Mouse (Mus musculus) midbrain, embryonic 16.5 days (tissue): Measurements from ENCODE around the gene Tbcb. TPM values are rescaled to one million over a fixed set of nuclear protein-coding genes. Genes with fewer than 3 reads are reported as not detected.
"Not testable (repeated sequence)": the region's sequence is repeated elsewhere in the genome, so short reads cannot be mapped to it uniquely, and the experiment has no call there.

Source experiments
- ATAC-seq: fragments of 200-750 bp; cut with Nextera tagmentation; 2 replicates; pipeline ENCODE4 v1.8.0; 2017; ENCODE audit warnings: moderate TSS enrichment
- H3K27ac ChIP-seq: fragments of 300-500 bp; sonication (generic); 2 replicates; pipeline ENCODE4 v1.5.1; 2014; ENCODE audit warnings: mild to moderate bottlenecking, low read length, mixed read lengths
- H3K27me3 ChIP-seq: fragments of 300-500 bp; sonication (generic); 2 replicates; pipeline ENCODE4 v1.6.1; 2014; ENCODE audit warnings: low read depth, low read length, mixed read lengths; ENCODE audit not compliant: control insufficient read depth, insufficient read depth
- H3K36me3 ChIP-seq: fragments of 300-500 bp; sonication (generic); 2 replicates; pipeline ENCODE4 v1.6.1; 2014; ENCODE audit warnings: mild to moderate bottlenecking, low read length, moderate library complexity, mixed read lengths; ENCODE audit not compliant: control insufficient read depth, insufficient read depth
- H3K4me1 ChIP-seq: fragments of 300-500 bp; sonication (generic); 2 replicates; pipeline ENCODE4 v1.6.1; 2014; ENCODE audit warnings: mild to moderate bottlenecking, low read length, mixed read lengths; ENCODE audit not compliant: control insufficient read depth, insufficient read depth
- H3K4me2 ChIP-seq: fragments of 300-500 bp; sonication (generic); 2 replicates; pipeline ENCODE4 v1.6.1; 2014; ENCODE audit warnings: mild to moderate bottlenecking, low read length, mixed read lengths
- H3K4me3 ChIP-seq: fragments of 300-500 bp; sonication (generic); 2 replicates; pipeline ENCODE4 v1.5.1; 2014; ENCODE audit warnings: low read depth, mild to moderate bottlenecking, low read length, moderate library complexity, mixed read lengths
- H3K9ac ChIP-seq: fragments of 300-500 bp; sonication (generic); 2 replicates; pipeline ENCODE4 v1.6.1; 2014; ENCODE audit warnings: low read depth, low read length, mixed read lengths
- H3K9me3 ChIP-seq: fragments of 300-500 bp; sonication (generic); replicated peaks from 2 replicates; pipeline ENCODE4 v1.6.1; 2014; ENCODE audit warnings: mild to moderate bottlenecking, low read length, mixed read lengths; ENCODE audit not compliant: control insufficient read depth, poor library complexity, severe bottlenecking
- WGBS: fragments of 180-500 bp; shearing (Covaris S2); extraction: QIAGEN DNeasy Blood & Tissue Kit; methylation state at CpG from one replicate; pipeline ENCODE4 v1.1.7; 2014; 5-methylcytosine and 5-hydroxymethylcytosine counted together
- polyA plus RNA-seq: library from polyadenylated mRNA; unstranded; fragments of >200 nt; fragmentation: Nextera tagmentation; extraction: Ambion mirVana; gene quantifications from 2 replicates; pipeline ENCODE4 v1.2.1, GENCODE M21; 2015

Tbcb gene
- polyA plus RNA-seq, 1 experiment from 2014 or later = 442 TPM

DNA sequence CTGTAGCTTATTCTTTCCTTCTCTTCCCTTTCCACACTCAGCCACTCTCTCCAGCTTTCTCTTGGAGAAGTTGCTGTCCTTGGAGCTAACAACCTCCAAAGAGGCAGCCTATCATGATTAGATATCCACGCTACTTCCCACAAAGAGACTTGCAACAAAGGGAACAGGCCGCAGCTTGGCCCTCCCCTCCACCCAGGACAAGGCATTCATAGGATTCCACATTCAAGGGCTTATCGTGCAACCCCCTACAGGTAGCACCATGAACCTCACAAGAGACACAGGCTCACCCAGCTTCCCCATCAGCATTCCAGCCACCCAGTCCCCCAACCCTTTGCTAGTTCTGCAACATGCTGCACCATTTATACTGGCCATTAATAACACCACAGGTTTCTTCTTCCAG is 34.7 kb upstream of the Tbcb start:
- H3K4me2 ChIP-seq = no peak overlapping the region
- no peak overlapping the region for H3K4me3 ChIP-seq
- H3K4me1 ChIP-seq = no peaks in the 10 kb centered on the region
- whole genome bisulfite sequencing = 83% methylated on average over 3 of the region's 3 CpGs
- no peaks in the 10 kb centered on the region for H3K27me3 ChIP-seq
- ATAC-seq = no peak
- no peaks in the 10 kb centered on the region for H3K36me3 ChIP-seq
- no peak overlapping the region for H3K27ac ChIP-seq
- no peak overlapping the region for H3K9ac ChIP-seq
- H3K9me3 ChIP-seq = no peaks in the 10 kb centered on the region

DNA sequence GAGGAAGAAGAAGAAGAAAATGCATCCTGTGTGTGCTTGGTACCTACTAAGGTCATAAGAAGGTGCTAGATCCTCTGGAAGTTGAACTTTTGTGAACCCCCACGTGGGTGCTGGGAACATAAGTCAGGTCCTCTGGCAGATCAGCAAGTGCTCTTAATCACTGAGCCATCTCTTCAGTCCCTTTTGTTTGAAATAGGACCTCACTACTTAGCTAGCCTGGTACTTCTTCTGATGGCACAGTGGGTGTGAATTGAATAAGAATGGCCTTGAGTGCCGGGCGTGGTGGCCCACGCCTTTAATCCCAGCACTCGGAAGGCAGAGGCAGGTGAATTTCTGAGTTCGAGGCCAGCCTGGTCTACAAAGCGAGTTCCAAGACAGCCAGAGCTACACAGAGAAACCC is 33.9 kb upstream of the Tbcb start:
- H3K9ac ChIP-seq = no peak overlapping the region
- 89% methylated on average over 7 of the region's 7 CpGs for WGBS
- H3K4me3 ChIP-seq = no peak overlapping the region
- H3K9me3 ChIP-seq = no peaks in the 10 kb centered on the region
- ATAC-seq = no peak
- no peak overlapping the region for H3K27ac ChIP-seq
- H3K4me2 ChIP-seq = no peak overlapping the region
- H3K36me3 ChIP-seq = no peaks in the 10 kb centered on the region
- H3K4me1 ChIP-seq = no peaks in the 10 kb centered on the region
- no peaks in the 10 kb centered on the region for H3K27me3 ChIP-seq

DNA sequence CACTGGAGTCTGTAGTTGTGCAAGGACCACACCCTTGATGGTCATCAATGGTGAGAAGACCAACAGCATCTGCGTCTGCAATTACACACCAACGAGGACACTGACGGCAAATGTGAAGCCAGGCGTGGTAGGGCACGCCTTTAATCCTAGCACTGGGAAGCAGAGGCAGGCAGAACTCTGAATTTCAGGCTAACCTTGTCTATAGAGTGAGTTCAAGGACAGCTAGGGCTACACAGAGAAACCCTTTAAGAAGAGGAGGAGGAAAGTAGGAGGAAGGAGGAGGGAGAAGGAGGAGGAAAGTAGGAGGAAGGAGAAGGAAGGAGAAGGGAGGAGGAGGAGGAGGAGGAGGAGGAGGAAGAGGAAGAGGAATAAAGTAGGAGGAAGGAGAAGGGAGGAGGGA is 33.5 kb upstream of the Tbcb start:
- Histone ChIP-seq H3K4me1 (no peaks in the 10 kb centered on the region), H3K9ac (no peak overlapping the region), H3K4me3 (no peak overlapping the region), H3K4me2 (no peak overlapping the region), H3K27ac (no peak overlapping the region), H3K36me3 (no peaks in the 10 kb centered on the region), H3K9me3 (no peaks in the 10 kb centered on the region), H3K27me3 (no peaks in the 10 kb centered on the region)
- ATAC-seq = no peak
- 95% methylated on average over 5 of the region's 5 CpGs for WGBS

DNA sequence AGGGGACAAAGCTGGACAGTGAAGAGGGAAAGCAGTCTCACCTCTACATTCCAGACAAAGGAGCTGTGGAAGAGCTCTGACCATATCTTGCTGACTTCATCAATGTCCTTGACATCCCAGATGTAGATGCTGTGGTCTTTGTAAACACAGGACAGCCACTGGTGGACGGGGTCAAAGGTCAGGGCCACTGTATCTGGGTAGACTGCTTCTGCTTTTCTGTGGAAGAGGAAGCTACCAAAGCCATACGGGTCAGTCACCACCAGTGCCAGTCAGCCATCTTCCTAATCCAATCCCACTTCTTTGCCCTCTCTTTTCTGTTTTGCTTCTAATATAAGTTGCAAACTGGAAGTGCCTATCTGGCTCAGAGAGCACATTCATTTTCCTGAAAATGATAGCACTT is 33.0 kb upstream of the Tbcb start:
- H3K27ac ChIP-seq = no peak overlapping the region
- no peaks in the 10 kb centered on the region for H3K9me3 ChIP-seq
- H3K9ac ChIP-seq = no peak overlapping the region
- H3K27me3 ChIP-seq = no peaks in the 10 kb centered on the region
- no peak overlapping the region for H3K4me2 ChIP-seq
- no peak overlapping the region for H3K4me3 ChIP-seq
- no peaks in the 10 kb centered on the region for H3K4me1 ChIP-seq
- ATAC-seq = no peak
- 83% methylated on average over 2 of the region's 2 CpGs for WGBS
- H3K36me3 ChIP-seq = no peaks in the 10 kb centered on the region

DNA sequence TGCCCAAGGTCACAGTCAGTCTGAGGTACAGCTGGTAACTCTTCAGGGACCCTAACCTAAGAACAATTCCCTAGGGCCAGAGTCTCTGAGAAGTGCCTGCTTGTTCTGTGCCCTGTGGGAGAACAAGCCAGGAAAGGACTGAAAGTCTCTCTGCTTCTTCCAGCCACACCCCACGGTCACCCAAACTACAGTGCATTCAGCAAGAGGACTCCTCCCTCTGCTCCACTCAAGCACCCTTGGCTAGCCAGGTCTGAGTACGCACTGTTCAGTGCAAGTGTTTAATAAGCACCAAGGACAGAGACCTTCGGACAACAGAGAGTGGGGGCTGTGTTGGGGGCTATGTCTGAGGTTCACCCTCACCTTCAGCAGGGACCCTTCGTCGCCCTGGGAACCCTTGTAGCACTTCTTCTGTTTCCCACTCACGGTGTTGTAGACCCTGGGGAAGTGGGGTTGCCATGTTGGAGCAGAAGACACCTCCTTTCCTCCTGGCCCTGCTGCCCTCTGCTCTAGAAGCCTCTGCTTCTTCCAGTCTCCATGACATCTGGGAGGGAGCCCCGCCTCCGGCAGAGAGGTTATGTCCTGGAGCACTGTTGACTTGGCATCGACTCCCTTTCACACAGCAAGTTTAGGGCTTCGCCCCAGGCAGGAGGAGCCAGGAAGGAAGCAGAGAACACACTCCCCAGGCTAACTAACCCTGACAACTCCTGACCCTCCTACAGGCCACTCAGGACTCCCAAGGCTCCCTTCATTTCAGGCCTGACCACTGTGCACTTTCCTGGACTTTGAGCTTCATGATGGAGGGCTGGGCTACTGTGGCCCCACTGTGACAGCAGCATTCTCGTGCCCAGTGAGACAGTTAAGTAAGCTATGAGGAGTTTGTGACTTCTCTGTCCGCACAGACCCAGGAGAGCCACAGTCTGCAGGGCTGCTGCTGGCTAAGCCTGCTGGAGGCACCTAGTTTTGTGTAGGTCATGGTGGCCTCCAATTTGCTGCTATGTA is 20.2 kb upstream of the Tbcb start:
- H3K4me3 ChIP-seq = no peak overlapping the region
- no peaks in the 10 kb centered on the region for H3K4me1 ChIP-seq
- no peak overlapping the region for H3K4me2 ChIP-seq
- ATAC-seq = no peak
- no peaks in the 10 kb centered on the region for H3K9me3 ChIP-seq
- H3K27me3 ChIP-seq = no peaks in the 10 kb centered on the region
- no peak overlapping the region for H3K9ac ChIP-seq
- 89% methylated on average over 12 of the region's 12 CpGs for WGBS
- H3K27ac ChIP-seq = no peak overlapping the region
- no peaks in the 10 kb centered on the region; the same call in 1 of the 2 replicates for H3K36me3 ChIP-seq

DNA sequence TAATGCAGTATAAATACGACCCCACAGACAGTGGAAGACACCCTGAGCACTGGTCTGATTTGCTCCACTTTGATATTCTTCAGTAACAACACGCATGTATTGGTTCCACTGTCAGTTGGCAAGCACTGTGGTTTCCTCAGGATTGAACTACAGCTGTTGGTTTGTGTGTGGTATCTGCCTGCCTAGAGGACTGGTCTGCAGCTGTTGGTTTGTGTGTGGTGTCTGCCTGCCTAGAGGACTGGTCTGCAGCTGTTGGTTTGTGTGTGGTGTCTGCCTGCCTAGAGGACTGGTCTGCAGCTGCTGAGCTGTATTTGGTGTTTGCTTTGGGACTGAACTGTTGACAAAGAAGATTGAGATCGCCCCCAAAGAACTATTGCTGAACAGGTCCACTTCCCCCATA is 5.3 kb upstream of the Tbcb start:
- WGBS = 89% methylated on average over 3 of the region's 3 CpGs
- H3K4me1 ChIP-seq = not testable (repeated sequence)

DNA sequence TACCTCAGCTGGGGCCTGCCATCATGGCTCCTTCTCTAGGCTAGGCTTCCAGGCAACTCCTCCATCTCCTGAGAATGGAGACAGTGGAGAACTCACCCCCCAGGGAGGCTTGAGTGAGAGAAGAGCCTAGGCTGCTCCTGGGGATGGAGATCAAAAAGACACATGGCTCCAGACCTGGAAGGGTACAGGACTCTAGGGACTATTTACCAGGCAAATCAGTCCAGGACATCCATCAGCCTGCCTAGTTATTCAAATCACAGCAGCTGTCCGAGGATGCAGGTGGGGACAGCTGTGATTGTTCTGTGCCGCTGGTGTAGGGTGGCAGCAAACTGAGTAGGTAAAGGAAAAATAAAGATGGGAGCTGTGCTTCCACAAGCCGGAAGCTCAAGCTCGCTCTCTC is 3.6 kb upstream of the Tbcb start, which contains the start of gene Ovol3:
Gene Ovol3 (minus strand): TSS at position 101 of the 400 bp plus-strand sequence.
- no peak for ATAC-seq
- Histone ChIP-seq H3K4me3 (no peak within 1 kb of the TSS), H3K27ac (no peak within 1 kb of the TSS), H3K36me3 (peaks cover 9% of the 10 kb centered on the region; the same call in 1 of the 2 replicates), H3K27me3 (no peaks in the 10 kb centered on the region), H3K4me2 (no peak within 1 kb of the TSS), H3K9ac (no peak within 1 kb of the TSS), H3K9me3 (no peaks in the 10 kb centered on the region), H3K4me1 (peaks cover 14% of the 10 kb centered on the region)
- 90% methylated on average over 4 of the region's 4 CpGs for WGBS

More for the DNA sequence above, 5.3 kb upstream of the Tbcb start:
- ATAC-seq, H3K27me3 ChIP-seq, H3K4me2 ChIP-seq, H3K9ac ChIP-seq, H3K9me3 ChIP-seq, H3K27ac ChIP-seq, H3K36me3 ChIP-seq, H3K4me3 ChIP-seq: not testable (repeated sequence)

DNA sequence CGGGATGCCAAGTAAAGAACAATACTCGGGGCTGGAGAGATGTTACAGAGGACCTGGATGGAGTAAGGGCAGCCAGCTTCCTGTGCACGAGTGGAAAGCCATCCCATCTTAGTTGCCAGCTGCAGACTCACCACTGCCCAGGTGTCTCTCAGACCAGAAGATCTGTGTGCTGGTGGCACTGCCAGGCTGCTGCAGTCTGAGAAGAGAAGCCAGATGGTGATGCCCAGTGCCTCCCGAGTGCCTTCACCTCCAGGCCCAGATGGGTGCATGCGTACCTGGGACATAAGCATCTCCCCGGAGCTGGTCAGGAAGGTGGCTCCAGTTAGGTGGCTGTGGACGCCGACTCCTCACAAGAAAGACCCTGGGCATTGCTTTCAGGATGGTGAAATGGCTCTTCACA is 3.0 kb upstream of the Tbcb start:
- H3K4me3 ChIP-seq = no peak overlapping the region
- no peak overlapping the region for H3K4me2 ChIP-seq
- H3K9ac ChIP-seq = no peak overlapping the region
- no peaks in the 10 kb centered on the region for H3K9me3 ChIP-seq
- peaks cover 9% of the 10 kb centered on the region; the same call in 1 of the 2 replicates for H3K36me3 ChIP-seq
- no peaks in the 10 kb centered on the region for H3K27me3 ChIP-seq
- no peak for ATAC-seq
- WGBS = 90% methylated on average over 8 of the region's 8 CpGs
- no peak overlapping the region for H3K27ac ChIP-seq
- H3K4me1 ChIP-seq = peaks cover 16% of the 10 kb centered on the region

DNA sequence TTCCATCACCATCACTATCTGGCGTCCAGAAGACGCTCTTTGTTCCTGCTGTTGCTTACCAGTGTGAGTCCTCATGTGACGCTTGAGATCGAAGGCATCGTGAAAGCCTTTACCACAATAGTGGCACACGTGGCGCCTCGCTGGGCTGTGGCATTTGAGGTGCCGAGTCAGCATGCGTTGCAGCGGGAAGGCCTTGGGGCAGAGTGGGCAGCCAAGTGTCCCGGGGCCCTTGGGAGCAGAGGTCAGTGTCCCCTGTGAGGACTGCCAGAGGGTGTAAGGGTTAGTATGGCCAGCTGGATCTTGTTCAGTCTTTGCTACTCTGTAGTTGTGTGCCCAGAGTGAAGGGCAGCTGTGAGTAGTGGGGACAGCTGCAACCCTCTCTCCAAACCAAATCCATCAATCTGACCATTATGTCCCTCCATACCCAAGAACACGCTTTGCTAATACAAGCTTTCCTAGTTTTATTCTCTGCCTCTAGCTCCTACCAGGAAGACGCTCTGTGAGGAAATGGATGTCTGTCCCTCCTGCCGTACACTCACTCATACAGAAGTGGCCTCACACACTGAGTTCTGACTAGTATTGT is 2.3 kb upstream of the Tbcb start:
- H3K4me1 ChIP-seq = peaks cover 16% of the 10 kb centered on the region
- H3K4me3 ChIP-seq = no peak overlapping the region
- no peaks in the 10 kb centered on the region for H3K9me3 ChIP-seq
- H3K36me3 ChIP-seq = peaks cover 9% of the 10 kb centered on the region; the same call in 1 of the 2 replicates
- no peak for ATAC-seq
- H3K9ac ChIP-seq = 0 out of 2 replicates have a peak overlapping the region, but pooled peaks have one; percentile 14
- 96% methylated on average over 15 of the region's 15 CpGs for WGBS
- H3K4me2 ChIP-seq = no peak overlapping the region
- no peaks in the 10 kb centered on the region for H3K27me3 ChIP-seq
- no peak overlapping the region for H3K27ac ChIP-seq
